Mouse (Mus musculus): ENCODE results near the gene Esd.

Gene Esd

DNA sequence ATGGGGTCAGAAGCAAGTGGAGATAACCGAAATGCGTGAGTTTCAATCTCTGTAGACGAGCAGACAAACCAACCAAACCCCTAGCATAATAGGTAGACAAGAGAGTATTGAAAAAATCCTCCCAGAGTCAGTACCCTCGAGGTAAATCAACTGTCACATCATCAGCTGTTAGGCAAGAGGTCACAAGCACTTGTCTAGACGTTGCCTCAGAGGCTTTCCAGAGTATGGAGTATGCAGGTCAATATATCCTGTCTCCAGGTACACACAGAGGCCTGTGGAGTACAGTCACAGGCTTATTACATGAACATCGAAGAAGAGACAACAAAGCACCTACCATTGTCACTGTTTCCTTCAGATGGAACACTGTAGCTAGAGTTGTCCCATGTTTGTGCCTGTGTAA lies 60.7 kb downstream of the Esd start:
- DNase-seq (ENCODE audit: extremely low spot score, low read depth, low spot score), result no peak

DNA sequence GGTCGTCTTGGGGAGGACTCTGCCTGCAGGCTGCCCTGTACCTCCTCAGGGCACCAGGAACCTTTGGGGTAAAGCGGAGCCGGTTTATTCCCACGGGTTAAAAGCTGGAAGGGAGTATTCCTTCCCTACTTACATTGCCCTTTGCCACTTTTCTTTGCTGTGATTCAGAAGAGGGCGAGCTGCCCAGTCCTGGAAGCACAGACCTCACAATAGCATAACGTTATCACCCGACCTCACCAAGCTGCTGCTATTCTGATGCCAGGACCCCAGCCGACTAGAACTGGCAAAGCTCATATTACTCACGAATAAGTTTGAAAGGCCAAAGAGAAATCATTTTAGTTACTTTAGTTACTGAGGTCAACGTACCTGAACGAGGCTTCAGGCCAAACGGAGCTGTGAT lies 62.8 kb downstream of the Esd start:
- no peak for DNase-seq (ENCODE audit: extremely low spot score, low read depth, low spot score)

DNA sequence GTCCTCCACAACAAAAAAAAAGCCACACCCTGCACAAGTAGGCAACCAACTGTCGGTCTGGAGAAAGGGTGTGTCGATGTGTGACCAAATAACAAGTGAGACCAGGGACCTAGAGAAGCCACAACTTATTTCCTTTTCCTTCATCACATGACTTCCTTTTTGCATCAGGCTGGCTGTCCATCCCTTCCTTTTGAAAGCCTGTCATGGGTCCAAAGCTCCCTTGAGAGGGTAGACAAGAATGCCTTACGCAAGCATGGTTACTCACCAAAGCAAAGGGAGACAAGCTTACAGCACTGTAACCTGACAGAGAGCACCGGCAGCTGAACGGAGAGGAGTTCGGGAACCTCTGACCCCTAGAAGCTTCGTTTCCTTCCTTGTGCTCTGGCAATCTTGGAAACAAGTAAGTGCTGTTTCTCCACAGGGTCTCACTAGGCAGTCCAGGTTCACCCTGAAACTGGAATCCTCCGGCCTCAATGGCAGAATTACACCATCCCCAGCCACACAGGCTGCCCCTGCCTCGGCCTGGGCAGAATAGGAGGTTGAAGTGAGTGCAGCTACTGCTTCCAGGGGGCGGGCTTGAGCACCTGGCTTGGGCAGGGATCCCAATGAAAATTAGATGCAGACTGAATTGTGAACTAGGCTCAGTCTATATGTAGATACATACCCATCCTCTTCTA lies 65.4 kb downstream of the Esd start:
- no peak for DNase-seq (ENCODE audit: extremely low spot score, low read depth, low spot score)

DNA sequence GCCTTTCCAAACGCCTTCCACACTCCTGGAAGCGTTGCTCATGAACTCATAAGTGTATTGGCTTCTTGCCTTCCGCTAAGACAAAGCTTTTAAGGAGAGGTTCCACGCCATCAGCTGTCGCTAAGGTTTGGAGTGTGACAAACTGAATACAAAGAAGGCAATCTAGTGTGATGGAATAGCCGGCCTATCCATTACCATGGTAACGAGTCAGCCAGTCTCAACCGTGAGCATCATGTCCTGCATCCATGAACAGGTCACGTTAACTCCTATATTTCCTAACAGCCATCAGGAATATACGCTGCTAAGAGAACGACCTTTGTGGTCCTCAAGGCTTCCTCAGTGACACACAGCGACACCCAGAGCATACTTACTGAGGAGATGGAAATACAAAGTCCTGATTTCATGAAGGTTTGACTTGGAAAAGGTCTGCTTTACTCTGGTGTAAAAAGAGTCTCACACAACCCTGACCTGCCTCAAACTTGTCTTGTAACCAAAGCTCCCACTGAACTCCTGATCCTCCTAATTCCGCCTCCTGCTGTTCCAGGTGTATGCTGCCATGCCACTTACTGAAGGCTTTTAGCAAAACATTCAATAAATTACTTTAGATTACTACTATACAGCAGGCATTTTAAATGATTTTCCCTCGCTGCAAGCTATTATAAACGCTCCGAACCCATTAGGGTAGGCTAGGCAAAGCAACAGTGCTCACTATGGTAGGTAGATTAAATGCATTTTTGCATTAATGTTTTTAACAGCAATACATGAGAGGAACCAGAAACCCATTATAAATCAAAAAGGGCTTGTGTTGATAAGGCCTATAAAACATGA lies 66.2 kb downstream of the Esd start:
- DNase-seq (ENCODE audit: extremely low spot score, low read depth, low spot score), result no peak

Data from hindlimb bud, embryonic 11.5 days (tissue).